Mouse (Mus musculus) thymus, postnatal 36 days (tissue): Measurements from ENCODE around the gene Kifc3.

Source experiments
- DNase-seq, 2 experiments: peaks; one replicate each; pipeline ENCODE4 v3.0.0; 2022; ENCODE audit warnings: mixed read lengths in 2 of 2

Gene Kifc3

GRCm38 (mm10) chr8:95130966-95131537 lies 71.6 kb downstream of the Kifc3 start:
- DNase-seq, result no peak

- DNase-seq, result no peak
These were observed 73.8 kb downstream of the Kifc3 start for GRCm38 (mm10) chr8:95128750-95129260.

GRCm38 (mm10) chr8:95127658-95128057 lies 75.0 kb downstream of the Kifc3 start:
- no peak for DNase-seq

GRCm38 (mm10) chr8:95126497-95126896 lies 76.1 kb downstream of the Kifc3 start:
- DNase-seq, result no peak

- DNase-seq, result no peak
These were observed 79.2 kb downstream of the Kifc3 start for GRCm38 (mm10) chr8:95123455-95123854.

- DNase-seq, result no peak
These were observed 88.9 kb downstream of the Kifc3 start for GRCm38 (mm10) chr8:95113750-95114149.

- DNase-seq, result no peak
These were observed 89.5 kb downstream of the Kifc3 start for GRCm38 (mm10) chr8:95113108-95113507.

- no peak for DNase-seq
These were observed 90.0 kb downstream of the Kifc3 start for GRCm38 (mm10) chr8:95112594-95112993.

- DNase-seq, result no peak
These were observed 95.3 kb downstream of the Kifc3 start for GRCm38 (mm10) chr8:95107306-95107705.

- DNase-seq, result no peak
These were observed 100.6 kb downstream of the Kifc3 start for GRCm38 (mm10) chr8:95101972-95102371.

GRCm38 (mm10) chr8:95099009-95099408 lies 103.6 kb downstream of the Kifc3 start:
- DNase-seq, result peak; percentile 56 to 59

GRCm38 (mm10) chr8:95093574-95093973 lies 109.0 kb downstream of the Kifc3 start:
- DNase-seq, result no peak

- DNase-seq, result no peak
These were observed 117.0 kb downstream of the Kifc3 start for GRCm38 (mm10) chr8:95085432-95086141.

- no peak for DNase-seq
These were observed 117.7 kb downstream of the Kifc3 start for GRCm38 (mm10) chr8:95084744-95085431.

GRCm38 (mm10) chr8:95084261-95084660 lies 118.4 kb downstream of the Kifc3 start:
- no peak for DNase-seq

GRCm38 (mm10) chr8:95081650-95082049 lies 121.0 kb downstream of the Kifc3 start:
- peak in 1 of 2 experiments; percentile 27 for DNase-seq

GRCm38 (mm10) chr8:95080381-95081341 lies 122.0 kb downstream of the Kifc3 start, which contains the start of gene Katnb1:
Gene Katnb1, plus strand, starts transcription at chr8:95081186.
- DNase-seq, result peak; percentile 98 to 99

- DNase-seq, result no peak
These were observed 123.3 kb downstream of the Kifc3 start for GRCm38 (mm10) chr8:95079305-95079704.

- DNase-seq, result no peak
These were observed 124.6 kb downstream of the Kifc3 start for GRCm38 (mm10) chr8:95078055-95078454.

- DNase-seq, result no peak
These were observed 126.5 kb downstream of the Kifc3 start for GRCm38 (mm10) chr8:95076151-95076550.

GRCm38 (mm10) chr8:95075504-95075903 lies 127.1 kb downstream of the Kifc3 start:
- no peak for DNase-seq

GRCm38 (mm10) chr8:95067582-95067981 lies 135.0 kb downstream of the Kifc3 start:
- DNase-seq, result peak; percentile 66 to 75
